Mouse (Mus musculus) c-Kit-positive CD71-positive TER-119-positive erythroid progenitor cells, embryonic 14.5 days (primary cell): Measurements from ENCODE around the gene Nr4a1.

Experiments
- DNase-seq: peaks from one replicate; pipeline ENCODE4 v3.0.0-alpha.2; 2013; ENCODE audit warnings: low spot score

Gene Nr4a1

DNA sequence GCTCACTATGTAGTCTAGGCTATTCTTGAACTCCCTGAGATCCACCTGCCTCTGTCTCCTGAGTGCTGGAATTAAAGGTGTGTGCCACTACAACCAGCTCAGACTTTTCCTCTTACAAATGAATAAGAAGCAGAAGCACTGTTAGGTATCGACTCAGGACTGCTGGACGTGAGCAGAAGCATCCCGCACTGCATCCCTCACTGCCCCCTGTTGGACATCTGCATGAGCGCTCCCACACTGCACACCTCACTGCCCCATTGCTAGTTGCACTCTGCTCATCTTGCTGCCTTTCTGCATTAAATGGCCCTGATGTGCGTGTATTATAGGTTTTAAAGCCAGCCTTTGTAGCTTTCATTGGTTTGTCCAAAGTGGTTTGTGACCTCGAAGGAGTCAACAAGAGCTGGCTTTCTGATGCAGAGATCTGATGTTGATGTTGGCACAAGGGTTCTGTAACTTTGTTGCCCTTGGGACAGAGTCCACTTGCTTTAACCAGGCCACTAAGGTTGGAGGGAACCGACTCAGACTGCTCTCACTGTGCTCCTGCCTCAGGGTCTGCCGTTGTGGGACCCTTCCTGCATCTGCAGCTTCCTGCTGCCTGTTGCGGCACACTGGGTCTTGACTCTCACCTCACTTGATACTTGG lies 32.2 kb downstream of the Nr4a1 start:
- no peak for DNase-seq

DNA sequence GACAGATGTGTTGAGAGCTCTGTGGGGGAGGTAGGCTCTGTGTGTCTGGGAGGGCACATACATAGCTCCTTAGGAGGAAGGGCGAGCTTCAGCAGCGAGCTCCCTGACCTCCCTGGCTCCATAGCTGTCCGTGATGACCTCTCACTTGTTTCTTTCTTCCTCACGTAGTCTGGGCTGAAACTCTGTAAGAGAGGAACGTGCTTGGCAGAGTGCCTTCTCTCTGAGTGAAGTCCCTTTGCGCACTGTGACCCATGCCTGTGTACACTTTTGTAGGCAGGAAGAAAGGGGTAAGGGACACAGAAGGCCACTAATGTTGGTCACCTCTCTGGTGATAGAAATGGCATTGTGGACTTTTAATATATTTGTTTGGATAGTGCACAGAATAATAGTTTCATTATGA lies 33.3 kb downstream of the Nr4a1 start:
- DNase-seq = no peak

DNA sequence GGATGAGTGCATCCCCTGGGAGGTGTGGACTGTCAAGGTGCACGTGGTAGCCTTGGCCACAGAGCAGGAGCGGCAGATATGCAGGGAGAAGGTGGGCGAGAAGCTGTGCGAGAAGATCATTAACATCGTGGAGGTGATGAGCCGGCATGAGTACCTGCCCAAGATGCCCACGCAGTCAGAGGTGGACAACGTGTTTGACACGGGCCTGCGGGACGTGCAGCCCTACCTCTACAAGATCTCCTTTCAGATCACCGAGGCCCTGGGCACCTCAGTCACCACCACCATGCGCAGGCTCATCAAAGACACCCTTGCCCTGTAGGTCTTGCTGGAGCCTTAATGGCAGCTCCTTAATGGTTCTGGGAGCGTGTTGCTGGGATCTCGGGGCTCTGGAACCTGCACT lies 36.3 kb downstream of the Nr4a1 start:
- DNase-seq = no peak

DNA sequence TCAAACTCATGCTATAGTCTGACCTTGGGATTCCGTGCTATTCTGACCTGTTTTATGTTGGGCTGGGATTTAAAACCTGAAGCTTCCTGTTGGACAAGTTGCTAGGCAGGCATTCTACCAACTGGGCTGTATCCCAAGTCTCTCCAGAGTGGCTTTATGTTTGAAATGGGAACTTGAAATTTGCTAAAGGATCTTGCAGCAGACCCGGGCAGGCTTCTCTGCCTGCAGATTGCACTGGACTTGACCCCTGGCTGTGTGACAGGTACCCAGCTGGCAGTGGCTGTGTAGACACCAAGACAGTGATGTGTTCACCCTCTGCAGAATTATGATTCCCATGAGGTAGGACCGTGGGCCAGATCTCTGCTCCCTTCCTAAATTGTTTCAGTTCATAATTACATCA lies 37.9 kb downstream of the Nr4a1 start:
- no peak for DNase-seq

- no peak for DNase-seq
These were observed 39.1 kb downstream of the Nr4a1 start, which contains the start of gene 6030408B16Rik for GRCm38 (mm10) chr15:101293025-101293621. TSS of gene 6030408B16Rik (plus strand) at chr15:101293212.

DNA sequence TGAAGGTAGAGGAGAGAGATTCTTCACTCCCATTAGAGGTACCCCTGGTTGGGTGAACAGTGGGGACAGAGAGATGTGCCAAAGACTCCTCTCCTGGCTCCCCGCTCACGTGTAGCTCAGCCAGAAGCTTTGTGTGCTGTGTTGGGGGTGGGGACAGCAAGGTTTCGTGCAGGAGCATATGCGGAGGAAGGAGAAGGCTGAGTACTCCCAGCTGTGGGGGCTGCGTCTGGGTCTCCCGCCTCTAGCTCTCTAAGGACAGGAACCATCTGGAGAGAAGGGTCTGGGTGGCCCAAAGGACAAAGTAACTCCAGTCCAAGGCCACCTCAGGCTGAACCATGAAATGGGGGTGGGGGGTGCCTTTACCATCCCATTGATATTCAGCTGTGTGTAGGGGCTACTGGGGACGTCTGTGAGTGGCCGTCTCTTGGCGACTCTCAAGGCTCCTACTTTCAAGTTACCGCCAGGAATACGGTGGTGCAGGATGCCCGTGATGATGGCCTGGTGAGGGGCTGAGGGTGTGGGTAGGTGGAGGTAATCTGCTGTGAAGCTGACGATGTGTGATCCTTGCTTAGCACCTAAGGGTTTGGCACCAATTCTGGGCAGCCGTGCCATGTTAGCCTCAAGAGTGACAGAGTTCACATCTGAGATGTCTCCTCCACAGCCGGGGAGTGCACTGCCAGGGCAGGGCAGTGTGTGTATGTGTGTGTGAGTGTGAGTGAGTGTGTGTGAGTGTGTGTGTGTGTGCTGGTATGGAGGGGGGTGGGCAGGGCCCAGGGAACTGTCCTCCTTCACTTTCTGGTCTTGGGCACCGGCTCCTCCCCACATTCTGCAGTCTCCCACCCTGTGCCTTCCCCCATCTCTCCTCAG lies 40.2 kb downstream of the Nr4a1 start:
- no peak for DNase-seq

DNA sequence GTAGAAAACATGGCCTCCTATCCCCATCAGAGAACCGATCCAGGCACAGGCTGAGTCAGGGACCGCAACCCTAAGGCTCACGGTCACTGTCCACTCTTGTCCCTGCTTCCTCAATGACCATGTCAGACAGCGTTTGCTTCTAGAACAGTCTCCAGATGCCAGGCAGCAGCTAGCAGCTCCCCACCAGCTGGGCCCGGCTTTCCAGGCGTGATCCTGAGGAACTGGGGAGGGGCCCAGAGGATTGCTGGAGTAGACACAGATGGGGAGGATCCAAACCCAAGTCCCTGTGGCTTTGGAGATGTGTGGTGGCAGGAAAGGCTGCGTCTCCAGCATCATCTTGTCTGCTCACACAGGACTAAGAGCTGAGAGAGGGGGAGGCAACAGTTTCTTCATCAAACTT lies 41.0 kb downstream of the Nr4a1 start:
- no peak for DNase-seq

GRCm38 (mm10) chr15:101295616-101296015 lies 41.5 kb downstream of the Nr4a1 start:
- no peak for DNase-seq

GRCm38 (mm10) chr15:101296091-101296490 lies 42.0 kb downstream of the Nr4a1 start:
- DNase-seq = no peak

- no peak for DNase-seq
These were observed 43.9 kb downstream of the Nr4a1 start for GRCm38 (mm10) chr15:101297988-101298387.

DNA sequence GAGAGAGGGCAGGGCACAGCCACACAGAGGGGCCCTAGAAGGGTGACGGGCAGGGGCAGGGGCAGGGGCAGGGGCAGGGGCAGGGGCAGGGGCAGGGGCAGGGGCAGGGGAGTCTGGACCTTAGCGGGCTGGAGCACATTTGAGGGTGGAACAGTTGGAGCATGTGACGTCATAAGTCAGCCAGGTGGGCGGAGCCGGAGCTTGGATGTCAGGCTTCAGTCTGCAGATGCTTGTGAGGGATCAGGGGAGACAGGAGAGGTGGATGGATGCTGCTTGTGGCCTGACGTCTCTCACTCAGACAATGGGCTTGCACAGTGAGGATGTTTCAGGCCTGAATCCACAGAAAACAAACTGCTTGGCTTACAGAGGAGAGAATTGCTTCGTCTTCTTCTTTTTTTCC lies 44.5 kb downstream of the Nr4a1 start:
- peak; percentile 22 for DNase-seq

DNA sequence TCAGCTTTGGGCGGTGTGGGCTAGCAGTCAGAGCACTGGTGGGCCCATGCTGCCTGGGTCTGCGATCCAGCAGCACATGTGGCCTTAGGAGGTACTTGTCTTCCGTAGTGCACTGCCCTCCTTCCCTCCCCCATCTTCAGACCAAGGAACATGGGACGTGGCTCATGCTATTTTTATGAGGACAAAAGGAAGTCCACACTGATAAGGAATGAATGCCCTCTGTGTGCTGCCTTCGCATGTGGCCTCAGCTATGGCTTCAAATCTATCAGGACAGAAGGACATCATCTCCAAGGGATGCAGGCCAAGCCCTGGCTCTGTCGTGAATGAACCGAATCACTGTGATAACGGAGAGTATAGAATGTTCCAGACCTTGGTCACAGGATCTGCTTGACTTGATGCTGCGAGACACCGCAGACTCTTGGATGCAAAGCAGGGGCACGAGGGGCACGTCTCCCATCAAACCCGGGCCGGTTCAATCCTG lies 45.5 kb downstream of the Nr4a1 start:
- DNase-seq = no peak

GRCm38 (mm10) chr15:101300128-101300527 lies 46.1 kb downstream of the Nr4a1 start:
- no peak for DNase-seq

GRCm38 (mm10) chr15:101302201-101302600 lies 48.1 kb downstream of the Nr4a1 start:
- no peak for DNase-seq

GRCm38 (mm10) chr15:101303830-101304229 lies 49.8 kb downstream of the Nr4a1 start:
- no peak for DNase-seq

- DNase-seq = no peak
These were observed 52.4 kb downstream of the Nr4a1 start for GRCm38 (mm10) chr15:101306459-101306858.

- no peak for DNase-seq
These were observed 54.6 kb downstream of the Nr4a1 start for GRCm38 (mm10) chr15:101308440-101309348.

DNA sequence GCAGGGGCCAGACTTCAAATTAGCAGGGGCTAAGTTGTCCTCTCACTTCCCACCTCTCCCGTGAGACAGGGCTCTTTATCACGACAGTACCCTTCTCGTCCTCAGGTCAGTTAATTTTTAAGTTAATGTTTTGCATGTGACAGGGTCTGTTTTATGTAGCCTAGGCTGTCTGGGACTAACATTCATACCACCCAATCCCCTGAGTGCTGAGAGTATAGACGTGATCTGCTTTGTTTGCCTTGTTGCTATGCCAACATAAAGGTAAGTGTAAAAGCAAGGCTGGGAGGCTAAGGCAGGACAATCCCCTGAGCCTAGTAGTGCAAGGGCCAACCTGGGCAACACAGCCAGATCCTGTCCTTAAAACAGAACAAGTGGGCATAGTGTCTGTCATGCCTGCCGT lies 55.4 kb downstream of the Nr4a1 start:
- no peak for DNase-seq

DNA sequence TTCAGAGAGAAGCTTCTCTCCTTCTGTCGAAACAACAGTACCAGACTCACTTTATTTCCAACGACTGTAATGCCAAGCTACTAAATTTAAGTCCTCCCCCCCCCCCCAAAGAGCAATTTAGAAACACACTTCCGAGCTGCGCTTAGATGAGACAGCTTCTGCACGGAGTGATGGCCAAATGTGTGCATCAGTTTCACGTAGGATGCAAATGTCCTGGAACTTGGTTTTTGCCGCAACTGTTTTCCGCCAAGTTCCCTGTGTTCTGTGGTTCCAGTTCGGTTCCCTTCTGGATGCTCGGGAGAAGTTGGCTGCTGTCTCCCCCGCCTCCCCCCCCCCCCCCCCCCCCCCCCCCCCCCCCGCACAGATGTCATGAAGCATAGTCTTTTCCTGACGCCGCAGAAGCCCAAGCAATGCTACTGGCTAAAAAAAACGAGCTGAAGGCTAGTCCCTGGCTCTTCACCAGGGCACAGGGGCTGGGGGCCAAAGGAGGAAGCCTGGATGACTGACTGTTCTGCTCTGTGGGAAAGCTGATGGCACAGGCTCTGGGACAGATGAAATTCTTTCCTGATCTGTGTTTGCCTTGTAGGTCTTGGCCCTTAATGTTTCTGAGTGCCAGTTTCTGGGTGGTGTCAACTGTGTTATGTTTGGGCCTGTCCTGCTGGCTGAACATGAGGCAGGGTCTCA lies 57.2 kb downstream of the Nr4a1 start:
- DNase-seq = no peak

GRCm38 (mm10) chr15:101312006-101312405 lies 57.9 kb downstream of the Nr4a1 start:
- DNase-seq = no peak

- no peak for DNase-seq
These were observed 61.3 kb downstream of the Nr4a1 start for GRCm38 (mm10) chr15:101315378-101315777.
